Mouse (Mus musculus) layer of hippocampus, postnatal 14 days (tissue): ENCODE results near the gene Wdr82. TPM values are rescaled to one million over a fixed set of nuclear protein-coding genes. Genes with fewer than 3 reads are reported as not detected.

Experiments used
- microRNA-seq, 2 experiments: library from miRNA; unstranded; fragments of <30 nt; microRNA quantifications; one replicate each; pipeline ENCODE4 v1.2.0; 2021
- total RNA-seq, 2 experiments: library from RNA; stranded (reverse); gene quantifications; 2 replicates each; pipeline ENCODE4 v1.2.3; 2021

The Wdr82 gene
- total RNA-seq, 2 experiments from 2014 or later: 138 to 146 TPM

Small RNAs within 50 kb of the gene (microRNA-seq; reads per million reads assigned to microRNA genes)
- 14.3 to 24.1 reads per million in 2 experiments for gene Mir135a-1
- 34,148 to 61,909 reads per million in 2 experiments for gene Mirlet7g

Other genes starting within 250 kb of the Wdr82 start
- gene Col6a5, start 210.3 kb upstream of the Wdr82 start, total RNA-seq: 1 to 10 TPM; 1.2 to 2.4 TPM
- gene Col6a4, start 74.1 kb upstream of the Wdr82 start, total RNA-seq: under 1 TPM; 0.69 to 0.98 TPM
- 1 to 10 TPM; 3.2 to 6.0 TPM for gene Glyctk, start 12.8 kb upstream of the Wdr82 start, total RNA-seq
- 10 to 100 TPM; 15.4 to 15.8 TPM for gene Ppm1m, start 28.8 kb downstream of the Wdr82 start, total RNA-seq
- 10 to 100 TPM; 49.2 to 49.7 TPM for gene Twf2, start 32.2 kb downstream of the Wdr82 start, total RNA-seq
- gene Tlr9, start 51.7 kb downstream of the Wdr82 start, total RNA-seq: 1 to 10 TPM; 1.2 to 1.6 TPM
- 100 to 1,000 TPM; 153 to 174 TPM for gene Alas1, start 77.7 kb downstream of the Wdr82 start, total RNA-seq
- gene Poc1a, start 110.1 kb downstream of the Wdr82 start, total RNA-seq: 10 to 100 TPM in 1 of 2 experiments, 1 to 10 TPM in 1; 8.5 to 12.0 TPM
- gene Dusp7, start 197.7 kb downstream of the Wdr82 start, total RNA-seq: 10 to 100 TPM; 65.2 to 70.3 TPM